In genomic region chr8:126523060-126523574, GRCm38 (mm10) we compare ENCODE assay signal across 8 mouse cellular contexts. TPM values are rescaled to one million over a fixed set of nuclear protein-coding genes. Genes with fewer than 3 reads are reported as not detected.
DNase-seq lines count a peak whose midpoint lies in the region; ATAC-seq lines count a peak whose summit lies in the region.
"Had no signal": no experiment of that assay in that cellular context is flagged by ENCODE, and none has a peak within 500 bp of the region (broad histone marks: within the 10 kb centered on the region; RNA-seq: fewer than 3 reads in every experiment).

No protein-coding gene starts in this region.

- no peak overlapping the region for H3K4me2 ChIP-seq in heart, embryonic 14.5 days (ENCODE audit: low read length)

- no peak overlapping the region for H3K9ac ChIP-seq in heart, embryonic 14.5 days (ENCODE audit: low read length)

- no peaks in the 10 kb centered on the region for H3K36me3 ChIP-seq in heart, embryonic 14.5 days (ENCODE audit: control insufficient read depth, insufficient read depth, low read length)

- H3K4me3 ChIP-seq in heart, embryonic 14.5 days (ENCODE audit: control insufficient read depth in 1 of 2, insufficient read depth in 1 of 2, low read depth in 1 of 2, low read length in 2 of 2), result no peak overlapping the region

- no peak for ATAC-seq in heart, embryonic 14.5 days (ENCODE audit: insufficient number of reproducible peaks, insufficient read depth, low FRiP score, low read depth)
- ATAC-seq: activated CD4-positive, CD25-positive, alpha-beta regulatory T cell, adult 4 months had no signal

- peaks cover 40 to 61% of the 10 kb centered on the region in 2 experiments for H3K4me1 ChIP-seq in heart, embryonic 14.5 days (ENCODE audit: control insufficient read depth in 2 of 2, insufficient read depth in 2 of 2, low read length in 2 of 2)

- peak; percentile 52 to 65 for DNase-seq in lung, adult 18-20 months
- no peak for DNase-seq in lung, postnatal 25 days (ENCODE audit: low spot score)
- peak; percentile 45 for DNase-seq in brain, adult 2 months (ENCODE audit: low read depth, low spot score)
- DNase-seq in skeletal muscle tissue, adult 2 months (ENCODE audit: low read depth, low spot score), result peak; percentile 65
- DNase-seq in spleen, postnatal 4 days (ENCODE audit: low spot score in 2 of 2), result no peak
- no peak for DNase-seq in testis, postnatal 10 days (ENCODE audit: low spot score)

- peak overlapping the region; percentile 52 to 93 for H3K27ac ChIP-seq in heart, embryonic 14.5 days (replicated peaks in 1 of 2; ENCODE audit: control insufficient read depth in 1 of 2, insufficient read depth in 1 of 2, low read depth in 2 of 2, low read length in 2 of 2)

- H3K9me3 ChIP-seq in heart, embryonic 14.5 days (ENCODE audit: control insufficient read depth, low read length), result no peaks in the 10 kb centered on the region

- WGBS in heart, embryonic 14.5 days, result 62% methylated on average over 11 of the region's 11 CpGs

- no peaks in the 10 kb centered on the region for H3K27me3 ChIP-seq in heart, embryonic 14.5 days (ENCODE audit: control insufficient read depth, insufficient read depth, low read length)

RNA-seq across cellular contexts. Expression of gene Tarbp1, which starts 48.3 kb away (rescaled TPM):
- polyA plus RNA-seq in heart, embryonic 14.5 days (2014; fragmentation: Nextera tagmentation; extraction: Ambion mirVana), result 2.1 and 2.3 TPM in 2 replicates

Comparison
In these comparisons a context has a peak if more than half of its experiments do, and no peak if none do; other contexts are left out.
1. DNase-seq: peak in lung, adult 18-20 months (2 of 2), brain, adult 2 months (single experiment) and skeletal muscle tissue, adult 2 months (single experiment); none in lung, postnatal 25 days (single experiment), spleen, postnatal 4 days (0 of 2) and testis, postnatal 10 days (single experiment).